Mouse (Mus musculus) erythroblast, embryonic 14.5 days (primary cell): ENCODE data around the gene Slc35g3. TPM values are rescaled to one million over a fixed set of nuclear protein-coding genes. Genes with fewer than 3 reads are reported as not detected.
A peak's percentile ranks its signal among the peaks of the same experiment; 100 is the strongest.

Source experiments
- H3K27me3 ChIP-seq: 2 replicates; pipeline ENCODE4 v1.6.1; 2012; ENCODE audit warnings: inconsistent platforms; ENCODE audit not compliant: control insufficient read depth
- H3K36me3 ChIP-seq: 2 replicates; pipeline ENCODE4 v1.6.1; 2012; ENCODE audit warnings: mild to moderate bottlenecking, inconsistent platforms; ENCODE audit not compliant: control insufficient read depth
- H3K4me1 ChIP-seq: 2 replicates; pipeline ENCODE4 v1.6.1; 2012; ENCODE audit warnings: inconsistent platforms; ENCODE audit not compliant: control insufficient read depth
- H3K4me3 ChIP-seq: replicated peaks from 2 replicates; pipeline ENCODE3; 2012; ENCODE audit warnings: moderate library complexity, mild to moderate bottlenecking, inconsistent platforms
- H3K9me3 ChIP-seq: 2 replicates; pipeline ENCODE4 v1.6.1; 2012; ENCODE audit warnings: low read length, inconsistent platforms, mixed read lengths; ENCODE audit not compliant: control insufficient read depth
- GATA1 ChIP-seq: IDR thresholded peaks from 2 replicates; pipeline ENCODE4 v1.6.1; 2012; ENCODE audit warnings: low read length, inconsistent platforms, mixed read lengths
- TAL1 ChIP-seq: IDR thresholded peaks from 3 replicates; pipeline ENCODE4 v1.6.1; 2012; ENCODE audit warnings: low read length, inconsistent platforms, mixed read lengths
- polyA plus RNA-seq: library from polyadenylated mRNA; stranded (reverse); fragments of >175 nt; gene quantifications from 2 replicates; pipeline ENCODE4 v1.2.3, GENCODE M21; 2012

Slc35g3 gene
- polyA plus RNA-seq, 1 experiment, result not detected

GRCm38 (mm10) chr11:69793429-69793828, 31.7 kb upstream of the Slc35g3 start:
- Histone ChIP-seq H3K36me3 (no peaks in the 10 kb centered on the region), H3K27me3 (peaks cover 59% of the 10 kb centered on the region), H3K9me3 (no peaks in the 10 kb centered on the region; the same call in 1 of the 2 replicates), H3K4me3 (no peak overlapping the region), H3K4me1 (peaks cover 15% of the 10 kb centered on the region)
- TF ChIP-seq GATA1 (no peak), TAL1 (no peak)

GRCm38 (mm10) chr11:69791420-69791819, 29.7 kb upstream of the Slc35g3 start:
- Histone ChIP-seq H3K9me3 (no peaks in the 10 kb centered on the region), H3K4me3 (no peak overlapping the region), H3K27me3 (peaks cover 39% of the 10 kb centered on the region), H3K36me3 (no peaks in the 10 kb centered on the region), H3K4me1 (peaks cover 15% of the 10 kb centered on the region)
- no peak for TF ChIP-seq GATA1
- no peak for TF ChIP-seq TAL1

- Histone ChIP-seq H3K9me3 (no peaks in the 10 kb centered on the region), H3K4me3 (no peak overlapping the region), H3K27me3 (peaks cover 30% of the 10 kb centered on the region), H3K36me3 (no peaks in the 10 kb centered on the region), H3K4me1 (peaks cover 14% of the 10 kb centered on the region)
- TF ChIP-seq TAL1, result no peak
- TF ChIP-seq GATA1, result no peak
These were observed 27.7 kb upstream of the Slc35g3 start for GRCm38 (mm10) chr11:69789431-69789830.

DNA sequence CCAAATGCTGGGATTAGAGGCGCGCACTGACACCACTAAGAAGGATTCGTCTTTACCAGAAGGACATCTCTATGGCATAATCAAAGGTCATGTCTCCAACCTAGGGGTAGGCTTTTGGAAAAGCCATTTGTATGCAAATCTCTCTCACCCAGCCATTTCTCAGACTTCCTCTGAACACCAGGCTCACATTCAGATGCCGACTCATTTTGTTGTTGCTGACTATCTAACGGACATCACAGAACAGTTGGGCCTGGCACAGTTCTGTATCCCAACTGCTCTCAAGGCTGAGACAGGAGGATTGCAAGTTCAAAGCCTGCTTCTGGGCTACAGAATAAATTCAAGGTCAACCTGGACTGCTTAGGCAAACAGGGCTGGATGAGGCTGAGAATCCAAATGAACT, 25.5 kb upstream of the Slc35g3 start:
- Histone ChIP-seq H3K9me3 (no peaks in the 10 kb centered on the region), H3K4me3 (no peak overlapping the region), H3K27me3 (peaks cover 18% of the 10 kb centered on the region), H3K36me3 (no peaks in the 10 kb centered on the region), H3K4me1 (peaks cover 19% of the 10 kb centered on the region)
- TF ChIP-seq TAL1 (no peak), GATA1 (no peak)

DNA sequence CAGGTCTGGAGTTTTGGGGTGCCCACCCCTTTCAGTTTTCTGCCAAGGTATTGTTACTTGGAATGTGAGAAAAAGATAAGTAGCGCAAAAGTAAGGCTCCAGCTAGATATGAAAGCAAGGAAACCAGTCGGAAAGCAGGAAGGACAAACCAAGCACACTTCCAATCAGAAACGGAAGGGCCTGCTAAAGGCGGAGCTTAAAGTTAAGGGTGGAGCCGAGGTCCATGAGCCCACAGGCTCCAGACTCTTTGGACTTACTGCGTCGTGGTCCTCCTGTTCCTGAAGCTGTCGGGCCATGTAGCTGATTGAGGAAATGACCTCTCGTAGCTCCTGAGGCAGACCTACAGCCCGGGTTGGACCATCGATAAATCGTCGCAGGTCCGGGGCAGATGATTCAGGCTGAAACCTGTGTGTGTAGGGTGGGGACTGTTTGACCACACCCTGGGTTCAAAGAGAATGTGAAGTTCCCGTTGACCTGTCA, 23.1 kb upstream of the Slc35g3 start:
- Histone ChIP-seq H3K4me1 (peaks cover 19% of the 10 kb centered on the region), H3K27me3 (peaks cover 34% of the 10 kb centered on the region), H3K4me3 (peak overlapping the region; percentile 66), H3K36me3 (no peaks in the 10 kb centered on the region), H3K9me3 (no peaks in the 10 kb centered on the region)
- no peak for TF ChIP-seq TAL1
- TF ChIP-seq GATA1, result no peak

GRCm38 (mm10) chr11:69781828-69782227, 20.1 kb upstream of the Slc35g3 start:
- Histone ChIP-seq H3K27me3 (peaks cover 54% of the 10 kb centered on the region), H3K4me3 (no peak overlapping the region), H3K36me3 (no peaks in the 10 kb centered on the region; the same call in 1 of the 2 replicates), H3K9me3 (no peaks in the 10 kb centered on the region), H3K4me1 (peaks cover 19% of the 10 kb centered on the region)
- no peak for TF ChIP-seq TAL1

DNA sequence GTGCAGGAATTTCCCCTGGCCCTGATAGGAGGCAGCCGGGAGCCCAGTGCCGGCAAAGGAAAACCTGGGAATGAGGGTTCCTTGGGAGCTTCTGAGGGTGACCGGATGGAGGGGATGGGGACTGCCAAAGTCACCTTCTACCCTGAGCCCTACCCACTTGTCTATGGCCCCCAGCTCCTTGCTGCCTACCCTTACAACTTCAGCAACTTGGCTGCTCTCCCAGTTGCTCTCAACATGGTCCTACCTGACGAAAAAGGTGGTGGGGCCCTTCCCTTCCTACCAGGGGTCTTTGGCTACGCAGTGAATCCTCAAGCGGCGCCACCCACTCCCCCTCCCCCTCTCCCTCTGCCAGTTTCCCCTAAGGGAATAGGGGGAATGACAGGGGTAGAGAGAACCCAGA, 17.2 kb upstream of the Slc35g3 start:
- H3K4me1 ChIP-seq, result peaks cover 6% of the 10 kb centered on the region
- TF ChIP-seq GATA1 (no peak), TAL1 (no peak)
- peaks cover 58% of the 10 kb centered on the region for H3K27me3 ChIP-seq
- no peak overlapping the region for H3K4me3 ChIP-seq
- H3K9me3 ChIP-seq, result no peaks in the 10 kb centered on the region
- peaks cover 2% of the 10 kb centered on the region; the same call in 1 of the 2 replicates for H3K36me3 ChIP-seq

DNA sequence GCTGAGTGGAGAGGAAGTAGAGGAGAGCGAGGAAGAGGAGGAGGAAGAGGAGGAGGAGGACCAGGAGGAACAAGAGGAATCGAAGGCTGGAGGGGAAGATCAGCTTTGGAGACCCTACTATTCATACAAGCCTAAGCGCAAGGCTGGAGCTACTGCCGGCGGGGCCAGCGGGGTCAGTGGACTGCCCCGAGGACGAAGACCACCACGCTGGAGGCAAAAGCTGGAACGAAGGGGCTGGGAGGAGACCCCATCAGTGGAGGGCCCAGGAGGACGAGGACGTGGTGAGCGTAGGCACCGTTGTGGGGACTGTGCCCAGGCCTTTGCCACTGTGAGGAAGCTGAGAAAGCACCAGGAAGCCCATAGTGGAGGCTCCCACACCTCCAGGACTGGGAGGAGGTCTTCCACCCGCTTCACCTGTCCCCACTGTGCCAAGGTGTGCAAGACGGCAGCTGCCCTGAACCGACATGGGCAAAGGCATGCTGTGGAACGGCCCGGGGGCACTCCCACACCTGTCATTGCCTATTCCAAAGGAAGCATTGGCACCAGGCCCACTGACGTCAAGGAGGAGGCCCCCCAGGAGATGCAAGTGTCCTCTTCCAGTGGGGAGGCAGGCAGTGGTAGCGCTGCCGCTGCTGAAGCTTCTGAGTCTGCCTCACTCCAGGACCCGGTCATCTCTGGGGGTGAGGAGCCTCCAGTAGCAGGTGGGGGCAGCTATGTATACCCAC, 16.7 kb upstream of the Slc35g3 start:
- Histone ChIP-seq H3K36me3 (peaks cover 2% of the 10 kb centered on the region; the same call in 1 of the 2 replicates), H3K9me3 (no peaks in the 10 kb centered on the region), H3K4me3 (no peak overlapping the region), H3K4me1 (peaks cover 6% of the 10 kb centered on the region), H3K27me3 (peaks cover 58% of the 10 kb centered on the region)
- no peak for TF ChIP-seq GATA1
- TF ChIP-seq TAL1, result no peak

GRCm38 (mm10) chr11:69777504-69778257, 15.9 kb upstream of the Slc35g3 start:
- peaks cover 2% of the 10 kb centered on the region; the same call in 1 of the 2 replicates for H3K36me3 ChIP-seq
- H3K4me3 ChIP-seq, result no peak overlapping the region
- peaks cover 56% of the 10 kb centered on the region for H3K27me3 ChIP-seq
- no peaks in the 10 kb centered on the region for H3K9me3 ChIP-seq
- peaks cover 6% of the 10 kb centered on the region for H3K4me1 ChIP-seq
- TF ChIP-seq TAL1 (no peak), GATA1 (no peak)

- Histone ChIP-seq H3K4me3 (no peak overlapping the region), H3K27me3 (peaks cover 44% of the 10 kb centered on the region), H3K4me1 (peaks cover 6% of the 10 kb centered on the region), H3K36me3 (peaks cover 2% of the 10 kb centered on the region; the same call in 1 of the 2 replicates), H3K9me3 (no peaks in the 10 kb centered on the region)
- TF ChIP-seq GATA1 (no peak), TAL1 (no peak)
These were observed 14.7 kb upstream of the Slc35g3 start for GRCm38 (mm10) chr11:69776488-69776887.
